Mouse (Mus musculus): ENCODE data around the gene Kcnn3.

GRCm38 (mm10) chr3:89624814-89625445 is 105.0 kb downstream of the Kcnn3 start:
- TF ChIP-seq ZC3H11A (IDR thresholded peaks at IDR 0.05; ENCODE audit: borderline replicate concordance, low read depth, low read length) (no peak), ZNF384 (IDR thresholded peaks at IDR 0.05; ENCODE audit: low read depth, low read length) (no peak)
